Mouse (Mus musculus) frontal cortex, postnatal 14 days (tissue): ENCODE measurements at regions not wholly inside any gene's neighbourhood (a gene's known extent, or its start where the extent isn't known, plus 50 kb on each side); places are given as distances from the start of the nearest gene placed in this dataset.

ENCODE experiments used
- DNase-seq, 2 experiments: peaks; one replicate each; pipeline ENCODE4 v3.0.0; 2022; ENCODE audit warnings: low spot score in 2 of 2

GRCm38 (mm10) chr16:21274012-21274528 is 69.5 kb downstream of the Ephb3 start:
- DNase-seq = no peak

GRCm38 (mm10) chr16:21277789-21278342 is 73.3 kb downstream of the Ephb3 start:
- DNase-seq = no peak

- DNase-seq = no peak
Observed at GRCm38 (mm10) chr16:21278387-21278786, 73.8 kb downstream of the Ephb3 start.

- DNase-seq = no peak
Observed at GRCm38 (mm10) chr16:21280200-21280627, 75.7 kb downstream of the Ephb3 start.

- no peak for DNase-seq
Observed at GRCm38 (mm10) chr16:21281958-21282730, 77.6 kb downstream of the Ephb3 start.

- no peak for DNase-seq
Observed at GRCm38 (mm10) chr16:21286099-21286498, 81.5 kb downstream of the Ephb3 start.

- DNase-seq = peak; percentile 38 to 65
Observed at GRCm38 (mm10) chr16:21289528-21289927, 85.0 kb downstream of the Ephb3 start.

- DNase-seq = no peak
Observed at GRCm38 (mm10) chr16:21293010-21293409, 88.5 kb downstream of the Ephb3 start.

GRCm38 (mm10) chr16:21293569-21293968 is 89.0 kb downstream of the Ephb3 start:
- no peak for DNase-seq

- DNase-seq = no peak
Observed at GRCm38 (mm10) chr16:21294677-21295411, 90.3 kb downstream of the Ephb3 start.

- DNase-seq = peak in 1 of 2 experiments; percentile 38
Observed at GRCm38 (mm10) chr16:21295956-21296733, 91.6 kb downstream of the Ephb3 start.

GRCm38 (mm10) chr16:21296786-21297185 is 92.2 kb downstream of the Ephb3 start:
- no peak for DNase-seq

GRCm38 (mm10) chr16:21298866-21299265 is 94.3 kb downstream of the Ephb3 start:
- no peak for DNase-seq

GRCm38 (mm10) chr16:21305859-21306258 is 101.3 kb downstream of the Ephb3 start:
- DNase-seq = no peak

GRCm38 (mm10) chr16:21308513-21308912 is 104.0 kb downstream of the Ephb3 start:
- DNase-seq = no peak

GRCm38 (mm10) chr16:21310636-21311615 is 106.4 kb downstream of the Ephb3 start:
- DNase-seq = peak; percentile 45 to 47

- no peak for DNase-seq
Observed at GRCm38 (mm10) chr16:21311781-21312180, 107.2 kb downstream of the Ephb3 start.

GRCm38 (mm10) chr16:21315751-21316151 is 107.2 kb upstream of the Vps8 start:
- DNase-seq = no peak

- DNase-seq = no peak
Observed at GRCm38 (mm10) chr16:21318009-21318639, 104.8 kb upstream of the Vps8 start.
